Mouse (Mus musculus) intestine, embryonic 15.5 days (tissue): Measurements from ENCODE around the gene Chrnb1. TPM values are rescaled to one million over a fixed set of nuclear protein-coding genes. Genes with fewer than 3 reads are reported as not detected.

Experiments used
- ATAC-seq: fragments of 200-750 bp; cut with Nextera tagmentation; 2 replicates; pipeline ENCODE4 v1.8.0; 2017; ENCODE audit warnings: moderate TSS enrichment, moderate library complexity
- H3K27ac ChIP-seq: fragments of 300-500 bp; sonication (generic); 2 replicates; pipeline ENCODE4 v1.5.1; 2015; ENCODE audit warnings: mild to moderate bottlenecking, inconsistent platforms
- H3K27me3 ChIP-seq: fragments of 300-500 bp; sonication (generic); replicated peaks from 2 replicates; pipeline ENCODE4 v1.6.1; 2015; ENCODE audit warnings: inconsistent platforms
- H3K36me3 ChIP-seq: fragments of 300-500 bp; sonication (generic); 2 replicates; pipeline ENCODE4 v1.6.1; 2015; ENCODE audit warnings: inconsistent platforms
- H3K4me1 ChIP-seq: fragments of 300-500 bp; sonication (generic); replicated peaks from 2 replicates; pipeline ENCODE4 v1.6.1; 2015; ENCODE audit warnings: inconsistent platforms
- H3K4me2 ChIP-seq: fragments of 300-500 bp; sonication (generic); replicated peaks from 2 replicates; pipeline ENCODE4 v1.6.1; 2015; ENCODE audit warnings: mild to moderate bottlenecking, inconsistent platforms
- H3K4me3 ChIP-seq: fragments of 300-500 bp; sonication (generic); replicated peaks from 2 replicates; pipeline ENCODE4 v1.5.1; 2015; ENCODE audit warnings: inconsistent platforms
- H3K9ac ChIP-seq: fragments of 300-500 bp; sonication (generic); 2 replicates; pipeline ENCODE4 v1.6.1; 2015; ENCODE audit warnings: inconsistent platforms
- H3K9me3 ChIP-seq: fragments of 300-500 bp; sonication (generic); 2 replicates; pipeline ENCODE4 v1.6.1; 2016; ENCODE audit warnings: inconsistent platforms
- WGBS: fragments of 180-500 bp; shearing (Covaris S2); methylation state at CpG from one replicate; pipeline ENCODE4 v1.1.7; 2015; 5-methylcytosine and 5-hydroxymethylcytosine counted together
- polyA plus RNA-seq: library from polyadenylated mRNA; unstranded; fragments of >200 nt; fragmentation: Nextera tagmentation; extraction: Ambion mirVana; gene quantifications from 2 replicates; pipeline ENCODE4 v1.2.1, GENCODE M21; 2015

Chrnb1 gene
- polyA plus RNA-seq, 1 experiment from 2014 or later = 4.3 TPM

- under 1% methylated on average over 33 of the region's 33 CpGs for WGBS
- Histone ChIP-seq H3K36me3 (no peaks in the 10 kb centered on the region), H3K27ac (peak overlapping the region; percentile 79), H3K4me1 (peaks cover 58% of the 10 kb centered on the region), H3K9ac (peak overlapping the region; percentile 64), H3K9me3 (no peaks in the 10 kb centered on the region), H3K4me3 (peak overlapping the region; percentile 51), H3K4me2 (peak overlapping the region; percentile 98), H3K27me3 (peaks cover 7% of the 10 kb centered on the region; the same call in 1 of the 2 replicates)
- ATAC-seq = peak; percentile 57
Observed at GRCm38 (mm10) chr11:69802648-69803105, 6.9 kb upstream of the Chrnb1 start.

GRCm38 (mm10) chr11:69801379-69801977, 5.7 kb upstream of the Chrnb1 start, which contains the start of gene Fgf11:
Fgf11 (minus strand) TSS chr11:69801857.
- under 1% methylated on average over 33 of the region's 33 CpGs for WGBS
- peak within 1 kb of the TSS; percentile 64 for H3K9ac ChIP-seq
- no peak for ATAC-seq
- peak within 1 kb of the TSS; percentile 98 for H3K4me2 ChIP-seq
- H3K36me3 ChIP-seq = no peaks in the 10 kb centered on the region
- H3K9me3 ChIP-seq = no peaks in the 10 kb centered on the region
- peaks cover 58% of the 10 kb centered on the region for H3K4me1 ChIP-seq
- H3K27ac ChIP-seq = peak within 1 kb of the TSS; percentile 64
- H3K4me3 ChIP-seq = peak within 1 kb of the TSS; percentile 51
- H3K27me3 ChIP-seq = peaks cover 7% of the 10 kb centered on the region; the same call in 1 of the 2 replicates

DNA sequence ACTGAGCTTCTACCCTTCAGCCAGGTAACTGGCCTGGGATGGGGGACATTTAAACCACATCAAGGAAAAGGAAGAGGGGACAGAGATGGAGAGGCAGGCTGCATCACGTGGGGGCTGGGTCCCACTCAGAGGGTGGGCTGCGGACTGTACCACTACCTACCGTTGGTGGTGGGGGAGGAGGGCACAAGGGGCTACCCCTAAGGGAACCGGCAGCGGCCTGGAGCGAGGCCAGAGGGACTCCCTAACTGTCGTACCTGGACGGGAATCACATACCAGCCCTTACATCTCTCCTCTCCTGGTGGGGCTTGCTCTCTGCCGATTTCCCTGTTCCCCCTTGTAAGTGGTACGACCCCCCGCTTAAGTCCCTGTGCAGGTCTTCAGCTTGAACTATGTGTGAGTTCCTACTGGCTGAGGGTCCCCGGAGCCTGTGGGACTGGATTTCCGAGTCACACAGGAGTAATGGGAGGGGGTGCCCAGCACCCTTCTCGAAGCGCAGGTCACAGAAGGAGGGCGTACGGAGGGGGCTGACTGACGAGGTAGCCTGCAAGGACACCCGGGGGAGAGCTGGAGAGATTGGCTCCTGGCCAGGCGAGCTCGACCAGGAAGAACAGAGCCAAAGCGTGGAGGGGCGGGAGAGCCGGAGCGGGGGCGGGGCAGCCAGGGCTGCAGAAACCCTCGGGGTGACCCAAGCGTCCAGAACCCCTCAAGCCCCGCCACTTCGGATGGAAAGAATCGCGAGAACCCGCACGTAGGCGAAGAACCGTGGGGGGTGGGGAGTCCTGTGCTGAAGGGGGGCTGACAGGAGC, 4.9 kb upstream of the Chrnb1 start:
- Histone ChIP-seq H3K4me3 (peak overlapping the region; percentile 51), H3K36me3 (no peaks in the 10 kb centered on the region), H3K9ac (peak overlapping the region; percentile 54), H3K4me2 (peak overlapping the region; percentile 98), H3K9me3 (no peaks in the 10 kb centered on the region), H3K27ac (peak overlapping the region; percentile 64), H3K27me3 (peaks cover 7% of the 10 kb centered on the region; the same call in 1 of the 2 replicates), H3K4me1 (peaks cover 58% of the 10 kb centered on the region)
- WGBS = 2% methylated on average over 36 of the region's 36 CpGs
- ATAC-seq = peak; percentile 5

DNA sequence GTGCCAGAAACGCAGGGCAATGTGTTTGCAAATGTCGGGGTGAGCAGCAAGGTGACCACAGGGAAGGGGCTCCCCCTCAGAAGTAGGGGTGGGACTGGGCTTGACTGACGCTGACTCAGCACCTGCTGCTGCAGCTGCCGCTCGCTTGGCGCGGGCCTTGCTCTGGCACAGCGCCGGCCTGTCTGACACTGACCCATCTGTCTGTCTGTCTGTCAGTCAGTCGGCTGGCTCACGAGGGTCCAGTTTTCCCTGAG, 4.3 kb upstream of the Chrnb1 start:
- H3K27me3 ChIP-seq = peaks cover 6% of the 10 kb centered on the region; the same call in 1 of the 2 replicates
- H3K27ac ChIP-seq = peak overlapping the region; percentile 64; the same call in 1 of the 2 replicates
- H3K9ac ChIP-seq = peak overlapping the region; percentile 54
- H3K4me1 ChIP-seq = peaks cover 57% of the 10 kb centered on the region
- ATAC-seq = no peak
- peak overlapping the region; percentile 98 for H3K4me2 ChIP-seq
- H3K9me3 ChIP-seq = no peaks in the 10 kb centered on the region
- H3K4me3 ChIP-seq = peak overlapping the region; percentile 51
- WGBS = 6% methylated on average over 11 of the region's 11 CpGs
- no peaks in the 10 kb centered on the region for H3K36me3 ChIP-seq

- Histone ChIP-seq H3K27me3 (peaks cover 2% of the 10 kb centered on the region; the same call in 1 of the 2 replicates), H3K36me3 (no peaks in the 10 kb centered on the region), H3K9me3 (no peaks in the 10 kb centered on the region), H3K4me3 (peak overlapping the region; percentile 51; the same call in 1 of the 2 replicates), H3K4me2 (peak overlapping the region; percentile 98), H3K9ac (no peak overlapping the region), H3K4me1 (peaks cover 52% of the 10 kb centered on the region), H3K27ac (no peak overlapping the region)
- WGBS = 33% methylated on average over 12 of the region's 12 CpGs
- ATAC-seq = no peak
Observed at GRCm38 (mm10) chr11:69799394-69800137, 3.8 kb upstream of the Chrnb1 start.

GRCm38 (mm10) chr11:69797924-69798323, 2.2 kb upstream of the Chrnb1 start:
- Histone ChIP-seq H3K36me3 (no peaks in the 10 kb centered on the region), H3K27ac (no peak overlapping the region), H3K4me1 (peaks cover 36% of the 10 kb centered on the region), H3K4me2 (no peak overlapping the region), H3K4me3 (no peak overlapping the region), H3K27me3 (no peaks in the 10 kb centered on the region; the same call in 1 of the 2 replicates), H3K9ac (no peak overlapping the region), H3K9me3 (no peaks in the 10 kb centered on the region)
- ATAC-seq = no peak
- 80% methylated on average over 7 of the region's 7 CpGs for WGBS

DNA sequence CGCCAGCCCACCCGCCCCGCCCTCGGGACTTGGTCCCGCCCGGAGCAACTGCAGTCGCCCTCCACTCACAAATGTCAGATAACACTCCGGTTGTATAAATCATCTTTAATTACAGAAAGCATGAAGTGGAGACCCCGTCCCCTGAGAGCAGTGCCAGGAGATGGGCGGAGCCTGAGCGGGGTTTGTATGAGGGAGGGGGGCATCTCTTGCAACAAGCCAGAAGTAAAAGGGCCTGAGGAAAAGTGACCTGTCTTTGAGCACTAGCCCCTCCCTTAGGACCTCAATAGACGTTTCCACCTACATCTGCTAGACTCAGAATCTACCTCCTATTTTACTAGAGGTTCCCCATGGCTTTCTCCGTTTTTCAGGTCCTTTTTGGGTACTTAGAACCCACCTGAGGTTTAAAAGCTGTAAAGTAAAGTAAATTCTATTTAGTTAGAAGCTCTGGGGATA, 266 bp upstream of the Chrnb1 start:
- WGBS = 5% methylated on average over 13 of the region's 13 CpGs
- Histone ChIP-seq H3K4me2 (peak overlapping the region; percentile 92), H3K36me3 (no peaks in the 10 kb centered on the region), H3K27me3 (no peaks in the 10 kb centered on the region; the same call in 1 of the 2 replicates), H3K9ac (no peak overlapping the region; the same call in 1 of the 2 replicates), H3K9me3 (no peaks in the 10 kb centered on the region), H3K4me1 (peaks cover 18% of the 10 kb centered on the region), H3K4me3 (peak overlapping the region; percentile 44), H3K27ac (no peak overlapping the region)
- ATAC-seq = no peak

- no peak for ATAC-seq
- Histone ChIP-seq H3K27ac (no peak overlapping the region), H3K27me3 (no peaks in the 10 kb centered on the region), H3K4me1 (no peaks in the 10 kb centered on the region; the same call in 1 of the 2 replicates), H3K4me3 (no peak overlapping the region), H3K9me3 (no peaks in the 10 kb centered on the region), H3K9ac (no peak overlapping the region), H3K4me2 (no peak overlapping the region), H3K36me3 (no peaks in the 10 kb centered on the region)
- WGBS = 69% methylated on average over 5 of the region's 5 CpGs
Observed at GRCm38 (mm10) chr11:69793429-69793828, 2.3 kb downstream of the Chrnb1 start.

DNA sequence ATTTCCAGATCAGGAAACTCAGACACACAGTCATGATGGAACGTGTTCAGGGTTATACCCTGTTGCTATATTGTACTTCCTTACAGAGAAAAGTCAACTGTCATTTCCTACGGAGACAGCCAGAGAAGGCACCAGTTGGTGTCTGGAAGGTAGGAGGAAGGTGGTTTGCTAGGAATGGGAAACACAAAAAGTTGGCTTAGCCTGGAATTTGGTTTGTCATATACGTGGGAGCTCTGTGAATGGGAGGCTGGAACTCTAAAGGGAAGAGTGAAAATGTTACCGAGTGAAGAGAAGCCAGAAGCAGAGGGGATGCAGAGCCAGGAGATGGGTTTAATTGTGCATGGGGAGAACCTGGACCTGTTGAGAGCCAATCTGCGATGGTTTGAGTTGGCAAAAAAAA, 4.3 kb downstream of the Chrnb1 start:
- no peak for ATAC-seq
- no peaks in the 10 kb centered on the region; the same call in 1 of the 2 replicates for H3K4me1 ChIP-seq
- no peak overlapping the region for H3K9ac ChIP-seq
- H3K27ac ChIP-seq = no peak overlapping the region
- WGBS = 73% methylated on average over 5 of the region's 5 CpGs
- H3K36me3 ChIP-seq = no peaks in the 10 kb centered on the region
- H3K4me3 ChIP-seq = no peak overlapping the region
- no peaks in the 10 kb centered on the region for H3K9me3 ChIP-seq
- no peaks in the 10 kb centered on the region for H3K27me3 ChIP-seq
- H3K4me2 ChIP-seq = no peak overlapping the region

GRCm38 (mm10) chr11:69789431-69789830, 6.3 kb downstream of the Chrnb1 start:
- Histone ChIP-seq H3K4me2 (no peak overlapping the region), H3K4me3 (no peak overlapping the region), H3K27ac (no peak overlapping the region), H3K4me1 (no peaks in the 10 kb centered on the region; the same call in 1 of the 2 replicates), H3K36me3 (no peaks in the 10 kb centered on the region), H3K9me3 (no peaks in the 10 kb centered on the region), H3K27me3 (no peaks in the 10 kb centered on the region), H3K9ac (no peak overlapping the region)
- no peak for ATAC-seq
- whole genome bisulfite sequencing = 55% methylated on average over 5 of the region's 5 CpGs

DNA sequence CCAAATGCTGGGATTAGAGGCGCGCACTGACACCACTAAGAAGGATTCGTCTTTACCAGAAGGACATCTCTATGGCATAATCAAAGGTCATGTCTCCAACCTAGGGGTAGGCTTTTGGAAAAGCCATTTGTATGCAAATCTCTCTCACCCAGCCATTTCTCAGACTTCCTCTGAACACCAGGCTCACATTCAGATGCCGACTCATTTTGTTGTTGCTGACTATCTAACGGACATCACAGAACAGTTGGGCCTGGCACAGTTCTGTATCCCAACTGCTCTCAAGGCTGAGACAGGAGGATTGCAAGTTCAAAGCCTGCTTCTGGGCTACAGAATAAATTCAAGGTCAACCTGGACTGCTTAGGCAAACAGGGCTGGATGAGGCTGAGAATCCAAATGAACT, 8.4 kb downstream of the Chrnb1 start:
- H3K4me3 ChIP-seq = no peak overlapping the region
- no peak overlapping the region for H3K9ac ChIP-seq
- 88% methylated on average over 5 of the region's 5 CpGs for WGBS
- no peak overlapping the region for H3K27ac ChIP-seq
- H3K27me3 ChIP-seq = no peaks in the 10 kb centered on the region
- ATAC-seq = no peak
- no peaks in the 10 kb centered on the region; the same call in 1 of the 2 replicates for H3K4me1 ChIP-seq
- no peak overlapping the region for H3K4me2 ChIP-seq
- H3K9me3 ChIP-seq = no peaks in the 10 kb centered on the region
- no peaks in the 10 kb centered on the region for H3K36me3 ChIP-seq

- H3K27ac ChIP-seq = no peak overlapping the region; the same call in 1 of the 2 replicates
- peak overlapping the region; percentile 11; the same call in 1 of the 2 replicates for H3K4me3 ChIP-seq
- WGBS = 31% methylated on average over 15 of the region's 15 CpGs
- H3K9me3 ChIP-seq = no peaks in the 10 kb centered on the region
- H3K9ac ChIP-seq = no peak overlapping the region
- no peaks in the 10 kb centered on the region; the same call in 1 of the 2 replicates for H3K4me1 ChIP-seq
- peak; percentile 89 for ATAC-seq
- H3K4me2 ChIP-seq = peak overlapping the region; percentile 52
- no peaks in the 10 kb centered on the region for H3K36me3 ChIP-seq
- H3K27me3 ChIP-seq = no peaks in the 10 kb centered on the region
Observed at GRCm38 (mm10) chr11:69784793-69785272, 10.9 kb downstream of the Chrnb1 start.
